Mouse (Mus musculus) cerebral cortex, adult 2 months (tissue): Measurements from ENCODE around the gene Lman2l.

Experiments used
- WGBS: fragments of 180-500 bp; shearing (Covaris S2); methylation state at CpG from one replicate; pipeline ENCODE4 v1.1.7; 2018; 5-methylcytosine and 5-hydroxymethylcytosine counted together

Lman2l gene

GRCm38 (mm10) chr1:36444471-36445464 lies at the start of gene Lman2l:
Lman2l (minus strand) TSS chr1:36445271.
- 1% methylated on average over 55 of the region's 57 CpGs for WGBS

GRCm38 (mm10) chr1:36493299-36493698 lies 48.2 kb upstream of the Lman2l start:
- WGBS = 88% methylated on average over 6 of the region's 6 CpGs

GRCm38 (mm10) chr1:36492416-36493139 lies 47.5 kb upstream of the Lman2l start:
- WGBS = 57% methylated on average over 9 of the region's 9 CpGs

DNA sequence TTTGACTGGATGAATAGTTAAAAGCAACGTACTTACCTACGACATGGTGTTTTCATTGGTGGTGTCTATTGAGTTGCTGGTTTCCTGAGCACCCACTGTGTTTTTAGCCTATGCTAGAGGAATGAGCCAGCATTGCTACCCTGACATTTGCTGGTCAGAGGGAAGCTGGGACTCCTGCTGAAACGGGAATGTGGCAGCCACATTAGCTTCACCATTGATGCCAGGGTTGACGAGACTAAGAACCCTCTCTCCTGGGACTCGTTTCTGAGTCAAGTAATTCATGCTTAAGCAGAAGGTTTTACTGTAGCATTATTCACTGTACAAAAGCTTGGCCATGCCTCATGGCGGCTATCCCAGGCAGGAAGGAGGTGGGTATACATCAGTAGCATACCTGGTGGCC lies 44.6 kb upstream of the Lman2l start:
- WGBS = 77% methylated on average over 6 of the region's 6 CpGs

GRCm38 (mm10) chr1:36487111-36487510 lies 42.0 kb upstream of the Lman2l start:
- WGBS = 93% methylated on average over 9 of the region's 9 CpGs

DNA sequence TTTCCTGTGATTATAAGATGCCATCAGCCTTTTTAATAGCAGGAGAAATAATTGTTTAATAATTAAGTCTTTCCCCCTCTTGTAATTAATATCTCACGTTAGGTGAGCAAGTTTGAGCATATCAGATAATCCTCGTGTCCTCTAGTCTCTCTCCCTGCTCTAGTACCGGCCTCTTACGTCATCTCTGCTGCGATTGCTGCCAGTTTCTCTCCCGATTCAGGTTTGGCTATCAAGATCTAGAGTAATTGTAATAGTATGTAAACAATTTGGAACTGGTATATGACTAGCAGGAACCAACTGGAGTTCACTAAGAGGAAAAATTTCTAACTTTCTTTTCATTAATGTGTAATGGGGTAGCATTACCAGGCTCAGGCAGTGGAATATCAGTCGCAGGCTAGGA lies 40.0 kb upstream of the Lman2l start:
- 89% methylated on average over 7 of the region's 7 CpGs for WGBS

- WGBS = 69% methylated on average over 4 of the region's 4 CpGs
Observed at GRCm38 (mm10) chr1:36483825-36484224, 38.8 kb upstream of the Lman2l start.

GRCm38 (mm10) chr1:36479903-36480899 lies 35.1 kb upstream of the Lman2l start:
- 82% methylated on average over 12 of the region's 12 CpGs for WGBS

- 61% methylated on average over 2 of the region's 2 CpGs for WGBS
Observed at GRCm38 (mm10) chr1:36478343-36478795, 33.3 kb upstream of the Lman2l start.

GRCm38 (mm10) chr1:36476426-36476825 lies 31.4 kb upstream of the Lman2l start:
- WGBS = 86% methylated on average over 7 of the region's 7 CpGs

DNA sequence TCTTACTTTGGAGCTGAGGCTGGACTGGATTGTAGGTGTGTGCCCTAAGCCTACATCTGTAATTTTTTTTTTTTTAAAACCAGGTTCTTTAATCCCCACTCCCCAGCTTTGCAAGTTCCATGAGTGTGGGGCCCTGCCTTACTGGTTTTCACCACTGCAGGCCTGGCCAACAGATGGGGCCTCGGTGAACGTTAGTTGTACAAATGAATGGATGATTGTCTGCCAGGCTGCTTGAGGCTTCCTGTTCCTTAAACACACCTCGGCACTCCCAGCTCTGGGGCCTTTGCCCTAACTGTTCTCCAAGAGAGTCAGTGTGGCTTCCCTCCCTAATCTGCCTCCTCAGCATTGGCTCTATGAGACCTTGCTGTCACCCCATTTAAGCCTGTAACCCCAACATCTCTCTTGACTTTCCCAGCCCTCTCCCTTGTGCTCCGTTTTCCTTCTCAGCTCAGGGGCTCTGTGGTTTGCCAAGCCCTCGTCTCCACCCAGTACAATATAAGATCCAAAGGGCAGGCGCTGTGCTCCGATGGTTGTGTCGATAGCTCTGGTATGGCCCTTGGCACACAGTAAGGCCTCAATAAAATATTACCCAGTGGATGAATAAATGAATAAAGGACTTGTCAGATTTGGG lies 30.5 kb upstream of the Lman2l start:
- 43% methylated on average over 8 of the region's 8 CpGs for WGBS

DNA sequence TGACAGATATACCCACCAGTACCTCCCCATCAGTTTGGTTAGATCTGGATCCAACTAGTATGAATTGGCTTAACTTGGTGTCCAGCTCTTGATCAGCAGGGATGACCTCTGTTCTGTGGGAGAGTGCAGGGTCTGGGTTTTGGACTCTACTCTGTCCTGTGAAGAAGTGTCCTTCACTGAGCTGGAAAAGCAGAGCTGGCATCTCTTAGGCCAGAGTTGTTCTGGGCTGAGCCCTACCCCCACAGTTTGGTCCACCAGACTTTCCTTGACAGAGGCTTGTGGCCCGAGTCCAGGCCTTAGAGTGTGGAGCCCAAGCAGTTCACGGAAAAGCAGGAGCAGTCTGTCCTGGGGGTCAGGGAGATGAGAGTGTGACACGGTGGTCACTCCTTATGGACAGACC lies 29.6 kb upstream of the Lman2l start:
- 64% methylated on average over 3 of the region's 3 CpGs for WGBS

- WGBS = 46% methylated on average over 10 of the region's 10 CpGs
Observed at GRCm38 (mm10) chr1:36473211-36473780, 28.2 kb upstream of the Lman2l start.

DNA sequence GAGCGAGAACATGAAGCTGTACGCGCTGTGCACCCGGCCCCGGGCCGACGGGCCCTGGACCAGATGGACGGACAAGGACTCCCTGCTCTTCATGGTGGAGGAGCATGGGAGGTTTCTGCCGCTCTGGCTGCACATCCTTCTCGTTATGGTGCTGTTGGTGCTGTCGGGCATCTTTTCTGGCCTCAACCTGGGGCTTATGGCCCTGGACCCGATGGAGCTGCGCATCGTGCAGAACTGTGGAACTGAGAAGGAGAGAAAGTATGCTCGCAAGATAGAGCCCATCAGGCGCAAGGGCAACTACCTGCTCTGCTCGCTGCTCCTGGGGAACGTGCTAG lies 27.0 kb upstream of the Lman2l start:
- 15% methylated on average over 18 of the region's 18 CpGs for WGBS

GRCm38 (mm10) chr1:36471181-36472105 lies 26.4 kb upstream of the Lman2l start, which contains the start of gene Cnnm4:
Cnnm4 (plus strand) TSS chr1:36471620.
- WGBS = under 1% methylated on average over 81 of the region's 98 CpGs

DNA sequence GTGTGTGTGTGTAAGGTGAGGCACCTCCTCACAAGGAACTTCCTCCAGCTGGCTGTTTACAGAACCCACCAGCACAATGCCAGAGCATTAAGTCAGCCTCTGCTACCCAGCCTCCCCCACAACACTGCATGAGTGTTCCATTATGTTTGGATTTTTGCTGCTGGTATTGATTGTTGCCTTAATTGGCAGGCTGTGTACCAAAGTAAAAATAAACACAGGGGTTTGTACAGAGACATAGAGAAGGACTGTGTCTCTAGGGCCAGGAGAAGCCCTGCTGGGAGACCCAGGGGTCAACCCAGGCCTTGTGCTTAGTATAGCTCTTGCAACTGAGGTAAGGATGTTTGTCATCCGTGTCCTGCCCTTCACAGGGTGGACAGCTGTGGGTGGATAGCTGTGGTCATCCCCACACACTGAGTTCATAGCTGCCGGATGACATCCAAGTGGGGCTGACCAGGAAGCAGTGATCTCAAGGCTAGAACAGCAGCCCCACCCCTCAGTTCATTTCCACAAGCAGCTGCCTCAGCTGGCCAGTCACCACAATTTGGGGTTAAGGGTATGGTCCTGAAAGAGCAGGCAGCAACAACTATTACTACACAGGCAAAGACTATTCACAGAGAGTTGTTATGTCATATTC lies 24.9 kb upstream of the Lman2l start:
- WGBS = 74% methylated on average over 2 of the region's 2 CpGs

DNA sequence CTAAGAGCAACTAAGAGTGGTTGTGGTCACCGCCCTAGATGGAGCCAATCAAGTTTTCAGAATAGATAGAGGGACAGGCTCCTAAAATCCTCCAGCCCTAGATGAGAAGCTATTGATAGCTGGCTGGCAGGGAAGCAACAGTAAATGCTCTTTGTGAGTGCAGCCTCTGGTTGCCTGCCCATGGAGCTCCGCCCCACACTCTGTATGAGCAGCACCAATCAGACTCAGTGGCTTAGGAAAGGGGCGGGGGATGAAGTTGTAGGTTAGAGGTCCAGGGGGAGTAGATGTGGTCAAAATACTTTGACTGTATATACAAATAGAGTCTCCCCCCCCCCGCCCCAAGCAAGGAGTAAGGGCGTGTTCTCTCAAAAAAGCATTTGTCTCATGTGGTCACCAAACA lies 22.4 kb upstream of the Lman2l start:
- WGBS = 81% methylated on average over 5 of the region's 5 CpGs

- 91% methylated on average over 4 of the region's 4 CpGs for WGBS
Observed at GRCm38 (mm10) chr1:36465641-36466160, 20.6 kb upstream of the Lman2l start.

DNA sequence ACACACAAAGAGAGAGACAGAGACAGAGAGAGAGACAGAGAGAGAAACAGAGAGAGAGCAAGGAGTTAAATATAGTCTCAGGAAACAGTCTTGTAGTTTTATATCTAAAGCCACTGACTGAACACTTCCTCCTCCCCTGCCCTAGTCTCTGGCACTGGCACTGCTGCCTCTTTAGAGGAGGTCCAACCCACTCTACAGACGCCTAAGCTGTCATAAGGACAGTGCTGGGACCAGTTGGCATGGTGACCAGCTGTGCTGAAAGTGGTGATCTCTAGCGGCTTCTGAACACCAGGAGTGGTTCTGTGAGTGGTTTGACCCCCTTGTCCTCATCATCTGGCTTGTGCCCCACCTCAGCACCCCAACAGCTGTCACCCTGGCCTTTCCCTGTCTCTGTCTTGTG lies 16.8 kb upstream of the Lman2l start:
- 29% methylated on average over 2 of the region's 2 CpGs for whole genome bisulfite sequencing
